Mouse (Mus musculus) lung, adult 2 months (tissue): Measurements from ENCODE around the gene Fn1.

Source experiments
- CTCF ChIP-seq: fragments of 200-500 bp; IDR thresholded peaks from 2 replicates; pipeline ENCODE4 v1.5.1; 2011; ENCODE audit warnings: mild to moderate bottlenecking, low read length, control low read depth; ENCODE audit not compliant: insufficient read depth
- POLR2A ChIP-seq: fragments of 200-500 bp; IDR thresholded peaks from 2 replicates; pipeline ENCODE4 v1.6.1; 2011; ENCODE audit warnings: low read depth, mild to moderate bottlenecking, control low read depth, low read length, borderline replicate concordance; ENCODE audit errors: extremely low read depth

- TF ChIP-seq CTCF (no peak), POLR2A (no peak)
Observed at GRCm38 (mm10) chr1:71656309-71656708, 3.3 kb upstream of the Fn1 start.
